Mouse (Mus musculus): ENCODE data around the gene Dennd1b. TPM values are rescaled to one million over a fixed set of nuclear protein-coding genes. Genes with fewer than 3 reads are reported as not detected.

Gene Dennd1b
- total and polyA plus RNA-seq, 3 experiments: 8.0 to 8.9 (median 8.0) TPM

DNA sequence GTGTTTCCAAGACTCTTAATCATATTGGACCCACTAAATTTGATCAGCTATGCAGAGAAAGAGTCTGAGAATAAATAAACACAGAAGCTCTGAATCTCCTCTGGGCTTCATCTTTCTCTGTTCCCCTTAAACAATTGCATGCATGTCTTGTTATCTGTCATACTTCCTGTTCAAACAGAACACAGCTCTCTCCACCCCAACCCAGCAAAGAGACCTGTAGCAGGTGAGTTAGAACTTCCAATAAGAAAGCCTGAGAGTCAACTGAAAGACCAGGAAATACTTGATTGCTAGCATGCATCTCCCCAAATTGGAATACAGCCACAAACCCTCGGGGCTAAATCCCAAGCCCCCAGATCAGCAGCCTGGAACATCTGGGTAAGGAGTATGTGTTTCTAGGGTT lies 42.4 kb upstream of the Dennd1b start:
- in situ Hi-C loops (cut with MboI; ENCODE audit: low pct_ligation_motif_present, low pct_unique_long_range_greater_than_20kb, low sequenced_read_pairs) (no loop called here), dilution Hi-C loops (cut with MboI; ENCODE audit: extremely low pct_ligation_motif_present, extremely low pct_unique_long_range_greater_than_20kb, low sequenced_read_pairs) (no loop called here)
- Histone ChIP-seq H3K4me2 (ENCODE audit: insufficient read depth, low read depth, poor library complexity, severe bottlenecking) (peak overlapping the region; percentile 13; the same call in 1 of the 2 replicates), H3K27me3 (replicated peaks) (no peaks in the 10 kb centered on the region), H3K79me2 (replicated peaks; ENCODE audit: control insufficient read depth, extremely low read depth, insufficient read depth, poor library complexity, severe bottlenecking) (no peaks in the 10 kb centered on the region), H3K9ac (ENCODE audit: insufficient read depth, low read depth) (no peak overlapping the region), H3K9me3 (replicated peaks; ENCODE audit: low read length) (no peaks in the 10 kb centered on the region), H3K4me1 (ENCODE audit: control insufficient read depth in 1 of 2, insufficient read depth in 2 of 2) (peaks cover 9 to 45% of the 10 kb centered on the region in 2 experiments; a peak in 3 of 4 replicates), H3K36me3 (replicated peaks in 1 of 2; ENCODE audit: control insufficient read depth in 1 of 2, insufficient read depth in 1 of 2, low read length in 1 of 2) (no peaks in the 10 kb centered on the region), H3K4me3 (replicated peaks in 1 of 3; ENCODE audit: low read depth in 2 of 3, low read length in 2 of 3, poor library complexity in 1 of 3) (no peak overlapping the region), H3K27ac (ENCODE audit: insufficient read depth, low read depth) (no peak overlapping the region)
- TF ChIP-seq RCOR1 (conservative IDR thresholded peaks at IDR 0.05; ENCODE audit: low read depth, low read length): 0 out of 2 replicates have a peak, but pooled peaks have one; percentile 20
- TF ChIP-seq USF2 (conservative IDR thresholded peaks at IDR 0.05; ENCODE audit: low read depth, low read length): no peak
- TF ChIP-seq JUND (conservative IDR thresholded peaks at IDR 0.05; ENCODE audit: low read depth, low read length): peak; percentile 67
- TF ChIP-seq TBP (conservative IDR thresholded peaks at IDR 0.05; ENCODE audit: low read depth, low read length): no peak
- peak; percentile 92 for TF ChIP-seq EP300 (IDR thresholded peaks at IDR 0.05; ENCODE audit: low read length)
- peak; percentile 94 for TF ChIP-seq IRF4 (IDR thresholded peaks at IDR 0.05; ENCODE audit: low read depth, low read length)
- peak; percentile 51 for TF ChIP-seq JUN (IDR thresholded peaks at IDR 0.05; ENCODE audit: insufficient read depth, low read depth, low read length)
- DNase-seq (ENCODE audit: extremely low read depth): peak; percentile 46

DNA sequence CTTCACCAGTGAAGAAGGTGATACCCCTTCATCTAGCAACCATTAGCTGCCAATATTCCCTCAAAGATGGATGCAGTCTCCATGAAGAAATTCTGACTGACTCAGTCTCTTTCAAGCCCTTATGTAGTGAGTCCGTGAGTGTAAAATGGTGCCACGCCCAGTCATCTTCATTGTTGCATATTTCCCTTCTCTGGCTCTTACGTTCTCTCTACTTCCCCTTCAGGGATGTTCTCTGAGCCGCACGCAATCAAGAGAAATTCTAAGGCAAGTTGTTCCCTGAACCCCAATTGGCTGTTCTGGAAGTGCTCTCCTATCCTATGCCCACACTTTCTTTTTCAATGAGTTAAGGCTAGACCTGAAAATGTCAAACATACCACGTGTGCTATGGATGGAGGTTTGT lies 40.3 kb upstream of the Dennd1b start:
- Histone ChIP-seq H3K9ac (ENCODE audit: insufficient read depth, low read depth) (no peak overlapping the region), H3K4me2 (ENCODE audit: insufficient read depth, low read depth, poor library complexity, severe bottlenecking) (peak overlapping the region; percentile 15; the same call in 1 of the 2 replicates), H3K27ac (ENCODE audit: insufficient read depth, low read depth) (no peak overlapping the region), H3K27me3 (replicated peaks) (no peaks in the 10 kb centered on the region), H3K4me3 (replicated peaks in 1 of 3; ENCODE audit: low read depth in 2 of 3, low read length in 2 of 3, poor library complexity in 1 of 3) (no peak overlapping the region), H3K4me1 (ENCODE audit: control insufficient read depth in 1 of 2, insufficient read depth in 2 of 2) (peaks cover 9 to 45% of the 10 kb centered on the region in 2 experiments; a peak in 3 of 4 replicates), H3K79me2 (replicated peaks; ENCODE audit: control insufficient read depth, extremely low read depth, insufficient read depth, poor library complexity, severe bottlenecking) (no peaks in the 10 kb centered on the region), H3K36me3 (replicated peaks in 1 of 2; ENCODE audit: control insufficient read depth in 1 of 2, insufficient read depth in 1 of 2, low read length in 1 of 2) (no peaks in the 10 kb centered on the region), H3K9me3 (replicated peaks; ENCODE audit: low read length) (no peaks in the 10 kb centered on the region)
- TF ChIP-seq MAX (IDR thresholded peaks at IDR 0.05; ENCODE audit: low read length) (no peak), NELFE (IDR thresholded peaks at IDR 0.05; ENCODE audit: low read depth, low read length) (no peak), GABPA (IDR thresholded peaks at IDR 0.05; ENCODE audit: insufficient replicate concordance, low read depth, low read length) (no peak), PAX5 (IDR thresholded peaks at IDR 0.05; ENCODE audit: low read length) (no peak)
- dilution Hi-C loops (cut with MboI; ENCODE audit: extremely low pct_ligation_motif_present, extremely low pct_unique_long_range_greater_than_20kb, low sequenced_read_pairs): no loop called here
- in situ Hi-C loops (cut with MboI; ENCODE audit: low pct_ligation_motif_present, low pct_unique_long_range_greater_than_20kb, low sequenced_read_pairs): no loop called here
- DNase-seq (ENCODE audit: extremely low read depth): no peak

DNA sequence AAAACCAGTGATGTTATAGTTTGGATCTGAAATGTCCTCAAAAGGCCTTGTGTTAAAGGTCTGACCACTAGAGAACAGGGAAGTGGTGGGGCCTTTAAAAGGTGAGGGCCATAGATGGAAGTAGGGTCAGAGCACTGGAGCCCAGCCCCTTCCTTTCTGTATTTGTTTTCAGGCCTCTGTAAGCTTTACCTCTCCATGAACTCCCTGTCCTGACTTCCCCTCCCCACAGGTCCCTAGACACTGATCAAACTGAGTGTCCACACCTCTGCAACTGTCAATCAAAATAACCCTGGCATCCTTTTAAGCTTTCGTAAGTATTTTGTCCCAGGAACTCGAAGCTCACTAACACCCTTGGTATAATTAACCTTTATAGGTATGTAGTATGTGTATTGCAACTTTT lies 39.0 kb upstream of the Dennd1b start:
- Histone ChIP-seq H3K4me2 (ENCODE audit: insufficient read depth, low read depth, poor library complexity, severe bottlenecking) (no peak overlapping the region), H3K4me1 (ENCODE audit: control insufficient read depth in 1 of 2, insufficient read depth in 2 of 2) (peaks cover 9 to 45% of the 10 kb centered on the region in 2 experiments; a peak in 3 of 4 replicates), H3K9me3 (replicated peaks; ENCODE audit: low read length) (no peaks in the 10 kb centered on the region), H3K9ac (ENCODE audit: insufficient read depth, low read depth) (no peak overlapping the region), H3K27ac (ENCODE audit: insufficient read depth, low read depth) (no peak overlapping the region), H3K36me3 (replicated peaks in 1 of 2; ENCODE audit: control insufficient read depth in 1 of 2, insufficient read depth in 1 of 2, low read length in 1 of 2) (no peaks in the 10 kb centered on the region), H3K4me3 (replicated peaks in 1 of 3; ENCODE audit: low read depth in 2 of 3, low read length in 2 of 3, poor library complexity in 1 of 3) (no peak overlapping the region), H3K79me2 (replicated peaks; ENCODE audit: control insufficient read depth, extremely low read depth, insufficient read depth, poor library complexity, severe bottlenecking) (no peaks in the 10 kb centered on the region), H3K27me3 (replicated peaks) (no peaks in the 10 kb centered on the region)
- dilution Hi-C loops (cut with MboI; ENCODE audit: extremely low pct_ligation_motif_present, extremely low pct_unique_long_range_greater_than_20kb, low sequenced_read_pairs): no loop called here
- in situ Hi-C loops (cut with MboI; ENCODE audit: low pct_ligation_motif_present, low pct_unique_long_range_greater_than_20kb, low sequenced_read_pairs): no loop called here
- DNase-seq (ENCODE audit: extremely low read depth): no peak
- no peak for TF ChIP-seq ZKSCAN1 (IDR thresholded peaks at IDR 0.05; ENCODE audit: borderline replicate concordance, low read depth, low read length)
- TF ChIP-seq PAX5 (IDR thresholded peaks at IDR 0.05; ENCODE audit: low read length): no peak
- TF ChIP-seq USF2 (conservative IDR thresholded peaks at IDR 0.05; ENCODE audit: low read depth, low read length): no peak
- TF ChIP-seq MAZ (IDR thresholded peaks at IDR 0.05; ENCODE audit: low read depth, low read length): no peak
- TF ChIP-seq MAX (IDR thresholded peaks at IDR 0.05; ENCODE audit: low read length): no peak
- TF ChIP-seq NRF1 (IDR thresholded peaks at IDR 0.05; ENCODE audit: low read depth, low read length): no peak
